Mouse (Mus musculus) common myeloid progenitor, adult 5-6 weeks (primary cell): Measurements from ENCODE around the gene Kctd5. TPM values are rescaled to one million over a fixed set of nuclear protein-coding genes. Genes with fewer than 3 reads are reported as not detected.

ENCODE experiments used
- ATAC-seq: replicated peaks from 2 replicates; pipeline ENCODE4 v1.8.0; 2016; ENCODE audit warnings: low read depth, mild to moderate bottlenecking, moderate TSS enrichment, inconsistent platforms; ENCODE audit not compliant: poor library complexity, severe bottlenecking
- total RNA-seq: library from RNA; stranded (forward); fragments of 200-1000, 187-1606 nt; gene quantifications from 2 replicates; pipeline ENCODE4 v1.2.3, GENCODE M21; 2017

The Kctd5 gene
- total RNA-seq, 1 experiment from 2014 or later: 17.8 TPM

GRCm38 (mm10) chr17:24044482-24044881 is 28.8 kb downstream of the Kctd5 start:
- no peak for ATAC-seq

GRCm38 (mm10) chr17:24037844-24038243 is 35.4 kb downstream of the Kctd5 start, which contains the start of gene Prss27:
TSS of gene Prss27 (plus strand) at chr17:24038144.
- ATAC-seq: no peak

- 0 out of 2 replicates have a peak, but pooled peaks have one; percentile 36 for ATAC-seq
Observed at GRCm38 (mm10) chr17:24037360-24037759, 35.9 kb downstream of the Kctd5 start.

GRCm38 (mm10) chr17:24036954-24037353 is 36.3 kb downstream of the Kctd5 start:
- ATAC-seq: 0 out of 2 replicates have a peak, but pooled peaks have one; percentile 36

GRCm38 (mm10) chr17:24035087-24035486 is 38.2 kb downstream of the Kctd5 start:
- no peak for ATAC-seq

- ATAC-seq: no peak
Observed at GRCm38 (mm10) chr17:24030551-24030950, 42.7 kb downstream of the Kctd5 start.

GRCm38 (mm10) chr17:24029477-24029876 is 43.8 kb downstream of the Kctd5 start:
- no peak for ATAC-seq

- 0 out of 2 replicates have a peak, but pooled peaks have one; percentile 32 for ATAC-seq
Observed at GRCm38 (mm10) chr17:24021375-24022199, 51.7 kb downstream of the Kctd5 start.

- no peak for ATAC-seq
Observed at GRCm38 (mm10) chr17:24020696-24021095, 52.6 kb downstream of the Kctd5 start.

GRCm38 (mm10) chr17:24015727-24016126 is 57.6 kb downstream of the Kctd5 start:
- peak; percentile 68 for ATAC-seq

GRCm38 (mm10) chr17:24014433-24014965 is 58.8 kb downstream of the Kctd5 start:
- no peak for ATAC-seq

GRCm38 (mm10) chr17:24012921-24013320 is 60.4 kb downstream of the Kctd5 start:
- ATAC-seq: no peak

GRCm38 (mm10) chr17:24009617-24010016 is 63.7 kb downstream of the Kctd5 start:
- no peak for ATAC-seq

- no peak for ATAC-seq
Observed at GRCm38 (mm10) chr17:24008105-24008504, 65.2 kb downstream of the Kctd5 start.

- peak; percentile 71 for ATAC-seq
Observed at GRCm38 (mm10) chr17:24007391-24007790, 65.9 kb downstream of the Kctd5 start.

GRCm38 (mm10) chr17:24006930-24007329 is 66.4 kb downstream of the Kctd5 start:
- ATAC-seq: peak; percentile 87

- ATAC-seq: no peak
Observed at GRCm38 (mm10) chr17:24005049-24005448, 68.2 kb downstream of the Kctd5 start.

GRCm38 (mm10) chr17:24004071-24004665 is 69.1 kb downstream of the Kctd5 start:
- ATAC-seq: no peak

- 0 out of 2 replicates have a peak, but pooled peaks have one; percentile 22 for ATAC-seq
Observed at GRCm38 (mm10) chr17:24000404-24000803, 72.9 kb downstream of the Kctd5 start.

GRCm38 (mm10) chr17:23998383-23998782 is 74.9 kb downstream of the Kctd5 start:
- no peak for ATAC-seq

GRCm38 (mm10) chr17:23997901-23998300 is 75.4 kb downstream of the Kctd5 start, which contains the start of gene Prss22:
TSS of gene Prss22 (minus strand) at chr17:23998100.
- ATAC-seq: no peak
